Mouse (Mus musculus) heart, embryonic 13.5 days (tissue): Measurements from ENCODE around the gene Atp8a2. TPM values are rescaled to one million over a fixed set of nuclear protein-coding genes. Genes with fewer than 3 reads are reported as not detected.

Source experiments
- ATAC-seq: fragments of 200-750 bp; cut with Nextera tagmentation; 2 replicates; pipeline ENCODE4 v1.8.0; 2017; ENCODE audit warnings: moderate TSS enrichment; ENCODE audit not compliant: insufficient number of reproducible peaks, low FRiP score, low TSS enrichment; ENCODE audit errors: extremely low read depth
- H3K27ac ChIP-seq: fragments of 300-500 bp; sonication (generic); replicated peaks from 2 replicates; pipeline ENCODE4 v1.5.1; 2015; ENCODE audit warnings: moderate library complexity, mild to moderate bottlenecking, inconsistent platforms
- H3K27me3 ChIP-seq: fragments of 300-500 bp; sonication (generic); replicated peaks from 2 replicates; pipeline ENCODE4 v1.6.1; 2015; ENCODE audit warnings: mild to moderate bottlenecking, inconsistent platforms
- H3K36me3 ChIP-seq: fragments of 300-500 bp; sonication (generic); 2 replicates; pipeline ENCODE4 v1.6.1; 2015; ENCODE audit warnings: mild to moderate bottlenecking, inconsistent platforms
- H3K4me1 ChIP-seq: fragments of 300-500 bp; sonication (generic); 2 replicates; pipeline ENCODE4 v1.6.1; 2015; ENCODE audit warnings: inconsistent platforms
- H3K4me2 ChIP-seq: fragments of 300-500 bp; sonication (generic); 2 replicates; pipeline ENCODE4 v1.6.1; 2015; ENCODE audit warnings: inconsistent platforms, mild to moderate bottlenecking, moderate library complexity
- H3K4me3 ChIP-seq: fragments of 300-500 bp; sonication (generic); 2 replicates; pipeline ENCODE4 v1.5.1; 2015; ENCODE audit warnings: moderate library complexity, mild to moderate bottlenecking, inconsistent platforms
- H3K9ac ChIP-seq: fragments of 300-500 bp; sonication (generic); 2 replicates; pipeline ENCODE4 v1.6.1; 2015; ENCODE audit warnings: inconsistent platforms, mild to moderate bottlenecking, moderate library complexity
- H3K9me3 ChIP-seq: fragments of 300-500 bp; sonication (generic); 2 replicates; pipeline ENCODE4 v1.6.1; 2016; ENCODE audit warnings: inconsistent platforms
- WGBS: fragments of 180-500 bp; shearing (Covaris S2); methylation state at CpG from one replicate; pipeline ENCODE4 v1.1.7; 2015; ENCODE audit warnings: mixed read lengths; 5-methylcytosine and 5-hydroxymethylcytosine counted together
- polyA plus RNA-seq: library from polyadenylated mRNA; unstranded; fragments of >200 nt; fragmentation: Nextera tagmentation; extraction: Ambion mirVana; gene quantifications from 2 replicates; pipeline ENCODE4 v1.2.1, GENCODE M21; 2015

Gene Atp8a2
- polyA plus RNA-seq, 1 experiment from 2014 or later, result 6.7 TPM

GRCm38 (mm10) chr14:59674556-59674955 lies 522.4 kb downstream of the Atp8a2 start:
- 37% methylated on average over 8 of the region's 8 CpGs for WGBS
- no peak overlapping the region for H3K4me2 ChIP-seq
- no peak for ATAC-seq

GRCm38 (mm10) chr14:59672893-59673515 lies 524.0 kb downstream of the Atp8a2 start:
- Histone ChIP-seq H3K4me2 (no peak overlapping the region), H3K27me3 (no peaks in the 10 kb centered on the region), H3K9ac (no peak overlapping the region), H3K4me3 (no peak overlapping the region), H3K4me1 (peaks cover 19% of the 10 kb centered on the region), H3K36me3 (no peaks in the 10 kb centered on the region), H3K27ac (no peak overlapping the region), H3K9me3 (no peaks in the 10 kb centered on the region)
- no peak for ATAC-seq
- WGBS, result 79% methylated on average over 6 of the region's 6 CpGs

More at GRCm38 (mm10) chr14:59674556-59674955, 522.4 kb downstream of the Atp8a2 start:
- no peaks in the 10 kb centered on the region for H3K9me3 ChIP-seq
- peaks cover 19% of the 10 kb centered on the region for H3K4me1 ChIP-seq
- no peaks in the 10 kb centered on the region for H3K36me3 ChIP-seq
- H3K9ac ChIP-seq, result no peak overlapping the region
- H3K27me3 ChIP-seq, result no peaks in the 10 kb centered on the region
- no peak overlapping the region for H3K4me3 ChIP-seq
- no peak overlapping the region for H3K27ac ChIP-seq

GRCm38 (mm10) chr14:59657098-59657497 lies 539.9 kb downstream of the Atp8a2 start:
- no peak for ATAC-seq
- peaks cover 8% of the 10 kb centered on the region; the same call in 1 of the 2 replicates for H3K4me1 ChIP-seq
- H3K9ac ChIP-seq, result no peak overlapping the region
- no peaks in the 10 kb centered on the region for H3K9me3 ChIP-seq
- H3K4me2 ChIP-seq, result no peak overlapping the region
- 84% methylated on average over 1 of the region's 1 CpGs for WGBS
- no peaks in the 10 kb centered on the region for H3K27me3 ChIP-seq
- H3K4me3 ChIP-seq, result no peak overlapping the region
- H3K36me3 ChIP-seq, result no peaks in the 10 kb centered on the region
- H3K27ac ChIP-seq, result no peak overlapping the region

DNA sequence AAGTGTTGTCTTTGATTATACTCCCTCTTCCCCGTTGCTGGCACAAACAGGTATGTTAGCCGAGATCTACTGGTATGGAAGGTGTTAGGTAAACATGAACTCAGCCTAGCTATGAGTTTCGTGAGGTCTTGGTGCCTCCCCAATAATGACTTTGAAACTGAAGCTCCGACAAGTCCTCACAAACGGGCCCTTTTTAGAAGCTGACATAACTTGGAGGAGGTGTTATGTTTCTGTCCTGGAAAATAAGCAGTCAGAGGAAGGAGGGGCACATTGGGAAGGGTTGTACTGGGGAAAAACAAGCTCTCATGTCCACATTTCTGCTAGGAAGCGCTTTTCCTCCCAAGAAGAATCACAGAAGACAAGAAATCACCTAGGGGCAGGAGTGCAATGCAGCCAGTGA lies 540.4 kb downstream of the Atp8a2 start:
- Histone ChIP-seq H3K27ac (no peak overlapping the region), H3K4me1 (peaks cover 12% of the 10 kb centered on the region; the same call in 1 of the 2 replicates), H3K4me2 (no peak overlapping the region), H3K9me3 (no peaks in the 10 kb centered on the region), H3K4me3 (no peak overlapping the region), H3K9ac (no peak overlapping the region), H3K27me3 (no peaks in the 10 kb centered on the region), H3K36me3 (no peaks in the 10 kb centered on the region)
- ATAC-seq, result no peak
- 53% methylated on average over 6 of the region's 6 CpGs for WGBS

DNA sequence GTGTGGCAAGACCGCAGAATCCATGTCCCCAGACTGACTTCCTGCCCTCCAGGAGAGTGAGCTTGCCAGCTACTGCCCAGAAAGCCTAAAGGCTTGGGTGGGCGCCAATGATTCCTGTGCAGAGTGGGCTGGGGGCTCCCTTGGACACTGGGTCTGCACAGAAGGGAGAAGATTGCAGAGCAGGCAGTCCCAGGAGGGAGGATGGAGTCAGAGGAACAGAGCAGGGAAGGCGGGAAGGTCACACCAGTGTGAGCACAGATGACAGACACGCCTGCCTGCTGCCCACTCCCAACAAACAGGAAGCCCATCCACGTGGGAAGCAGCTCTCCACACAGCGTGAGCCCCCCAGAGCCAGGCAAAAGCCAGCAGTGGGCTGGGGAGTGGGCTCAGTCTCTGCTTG lies 547.6 kb downstream of the Atp8a2 start:
- WGBS, result 63% methylated on average over 6 of the region's 6 CpGs
- Histone ChIP-seq H3K4me3 (no peak overlapping the region), H3K9me3 (no peaks in the 10 kb centered on the region), H3K36me3 (no peaks in the 10 kb centered on the region), H3K4me1 (peaks cover 18% of the 10 kb centered on the region), H3K9ac (no peak overlapping the region), H3K4me2 (no peak overlapping the region), H3K27me3 (no peaks in the 10 kb centered on the region), H3K27ac (no peak overlapping the region)
- ATAC-seq, result no peak

DNA sequence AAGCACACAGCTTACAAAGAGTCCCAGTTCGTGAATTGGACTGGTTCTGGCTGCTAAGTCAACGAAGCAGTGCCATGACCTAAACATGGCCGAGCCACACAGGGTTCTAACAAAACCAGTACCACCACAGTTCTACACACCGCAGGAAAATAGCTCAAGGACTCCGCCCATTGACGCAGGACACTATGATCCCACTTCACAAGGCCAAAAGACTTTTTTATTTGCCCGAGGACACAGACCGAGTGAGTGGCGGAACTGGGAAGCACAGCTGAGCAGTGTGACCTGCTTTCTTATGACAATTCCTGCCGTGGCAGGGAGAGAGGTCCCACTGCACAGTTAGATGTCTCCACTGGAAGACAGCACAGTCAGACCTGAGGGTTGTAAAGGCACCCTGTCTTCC lies 548.4 kb downstream of the Atp8a2 start:
- no peak for ATAC-seq
- H3K27me3 ChIP-seq, result no peaks in the 10 kb centered on the region
- no peaks in the 10 kb centered on the region for H3K36me3 ChIP-seq
- no peak overlapping the region for H3K9ac ChIP-seq
- no peak overlapping the region for H3K27ac ChIP-seq
- no peak overlapping the region for H3K4me2 ChIP-seq
- peaks cover 25% of the 10 kb centered on the region for H3K4me1 ChIP-seq
- no peak overlapping the region for H3K4me3 ChIP-seq
- no peaks in the 10 kb centered on the region for H3K9me3 ChIP-seq
- 82% methylated on average over 10 of the region's 10 CpGs for WGBS

DNA sequence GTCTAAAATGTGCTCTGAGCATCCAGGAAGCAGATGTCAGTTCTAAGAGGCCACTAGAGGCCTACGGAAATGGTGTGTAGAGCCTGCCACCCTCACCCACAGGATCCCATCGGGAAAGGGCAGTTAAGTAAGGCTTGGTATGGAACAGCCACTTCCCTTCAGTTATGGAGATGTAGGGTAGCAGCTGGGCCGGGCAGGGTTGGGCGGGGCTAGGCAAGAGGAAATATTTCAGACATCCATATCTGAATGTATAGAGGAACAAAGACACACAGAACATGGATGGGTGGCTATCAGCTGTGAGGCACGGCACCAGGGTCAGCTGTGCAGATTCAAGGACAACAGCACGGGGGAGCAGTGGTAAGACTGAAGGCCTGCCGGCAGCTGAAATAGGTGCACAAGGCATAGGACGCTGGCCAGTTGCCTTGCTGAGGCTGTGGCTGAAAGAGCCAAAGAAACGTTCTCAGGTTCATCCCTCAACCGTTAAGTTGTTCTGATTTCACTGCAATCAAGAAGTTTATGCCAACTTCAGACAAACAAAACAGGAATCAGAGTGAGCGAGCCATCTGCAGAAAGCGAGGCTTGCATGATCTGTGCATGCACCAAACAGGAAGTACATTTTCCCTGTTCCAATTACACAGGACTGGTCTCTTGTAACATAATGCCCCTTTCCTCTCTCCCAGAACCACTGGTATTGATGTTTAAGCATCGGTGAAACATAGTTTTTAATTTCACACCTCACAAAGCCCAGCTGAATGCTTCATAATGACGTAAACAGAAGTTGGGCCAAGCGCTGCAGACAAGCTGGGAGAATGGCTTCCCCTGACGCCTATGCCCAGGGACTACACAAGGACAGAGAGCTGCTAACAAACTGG lies 549.9 kb downstream of the Atp8a2 start:
- Histone ChIP-seq H3K4me2 (no peak overlapping the region), H3K27me3 (no peaks in the 10 kb centered on the region), H3K4me1 (peaks cover 34% of the 10 kb centered on the region), H3K36me3 (no peaks in the 10 kb centered on the region), H3K27ac (no peak overlapping the region), H3K9ac (peak overlapping the region; percentile 11; the same call in 1 of the 2 replicates), H3K4me3 (no peak overlapping the region), H3K9me3 (no peaks in the 10 kb centered on the region)
- no peak for ATAC-seq
- WGBS, result 52% methylated on average over 16 of the region's 16 CpGs

GRCm38 (mm10) chr14:59644896-59645295 lies 552.1 kb downstream of the Atp8a2 start:
- 65% methylated on average over 3 of the region's 3 CpGs for WGBS
- H3K9me3 ChIP-seq, result no peaks in the 10 kb centered on the region
- H3K4me2 ChIP-seq, result no peak overlapping the region
- H3K27me3 ChIP-seq, result no peaks in the 10 kb centered on the region
- H3K36me3 ChIP-seq, result no peaks in the 10 kb centered on the region
- H3K4me1 ChIP-seq, result peaks cover 44% of the 10 kb centered on the region
- no peak overlapping the region for H3K4me3 ChIP-seq
- no peak for ATAC-seq
- H3K27ac ChIP-seq, result no peak overlapping the region
- no peak overlapping the region for H3K9ac ChIP-seq

- Histone ChIP-seq H3K36me3 (no peaks in the 10 kb centered on the region), H3K9ac (no peak overlapping the region), H3K4me3 (no peak overlapping the region), H3K27ac (0 out of 2 replicates have a peak overlapping the region, but pooled peaks have one; percentile 20), H3K4me2 (no peak overlapping the region), H3K27me3 (no peaks in the 10 kb centered on the region), H3K9me3 (no peaks in the 10 kb centered on the region), H3K4me1 (peaks cover 50% of the 10 kb centered on the region)
- 79% methylated on average over 1 of the region's 1 CpGs for WGBS
- no peak for ATAC-seq
These were observed 552.8 kb downstream of the Atp8a2 start for GRCm38 (mm10) chr14:59644166-59644565.

- no peak for ATAC-seq
- Histone ChIP-seq H3K9ac (no peak overlapping the region), H3K9me3 (no peaks in the 10 kb centered on the region), H3K4me1 (peaks cover 47% of the 10 kb centered on the region), H3K4me3 (no peak overlapping the region), H3K4me2 (no peak overlapping the region), H3K36me3 (no peaks in the 10 kb centered on the region), H3K27ac (no peak overlapping the region), H3K27me3 (no peaks in the 10 kb centered on the region)
- WGBS, result 17% methylated on average over 12 of the region's 12 CpGs
These were observed 553.4 kb downstream of the Atp8a2 start for GRCm38 (mm10) chr14:59643582-59643981.

DNA sequence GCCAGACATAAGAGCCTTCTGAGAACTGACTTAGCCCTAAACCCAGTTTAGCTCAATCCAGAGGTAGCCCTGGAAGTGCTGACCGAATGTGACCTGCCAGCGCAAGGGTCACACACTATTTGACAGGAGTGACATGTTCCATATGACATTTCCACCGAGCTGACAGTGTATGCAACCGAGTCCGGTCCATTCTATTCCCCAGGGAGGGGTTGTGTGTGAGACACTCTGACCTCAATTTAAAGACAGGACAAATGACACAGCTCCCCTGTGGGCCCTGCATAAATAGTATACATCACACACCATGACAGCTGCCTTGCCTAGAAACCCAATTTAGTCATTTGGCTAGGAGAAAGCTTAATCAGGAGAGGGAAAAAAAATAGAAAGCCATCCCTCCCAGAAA lies 555.1 kb downstream of the Atp8a2 start:
- no peak overlapping the region for H3K4me3 ChIP-seq
- no peaks in the 10 kb centered on the region for H3K27me3 ChIP-seq
- H3K9me3 ChIP-seq, result no peaks in the 10 kb centered on the region
- H3K9ac ChIP-seq, result no peak overlapping the region
- no peaks in the 10 kb centered on the region for H3K36me3 ChIP-seq
- H3K4me1 ChIP-seq, result peaks cover 40% of the 10 kb centered on the region
- no peak for ATAC-seq
- H3K27ac ChIP-seq, result no peak overlapping the region
- 23% methylated on average over 5 of the region's 5 CpGs for whole genome bisulfite sequencing
- no peak overlapping the region for H3K4me2 ChIP-seq
